ENCODE assay signal across 13 mouse cellular contexts in the genomic region with DNA sequence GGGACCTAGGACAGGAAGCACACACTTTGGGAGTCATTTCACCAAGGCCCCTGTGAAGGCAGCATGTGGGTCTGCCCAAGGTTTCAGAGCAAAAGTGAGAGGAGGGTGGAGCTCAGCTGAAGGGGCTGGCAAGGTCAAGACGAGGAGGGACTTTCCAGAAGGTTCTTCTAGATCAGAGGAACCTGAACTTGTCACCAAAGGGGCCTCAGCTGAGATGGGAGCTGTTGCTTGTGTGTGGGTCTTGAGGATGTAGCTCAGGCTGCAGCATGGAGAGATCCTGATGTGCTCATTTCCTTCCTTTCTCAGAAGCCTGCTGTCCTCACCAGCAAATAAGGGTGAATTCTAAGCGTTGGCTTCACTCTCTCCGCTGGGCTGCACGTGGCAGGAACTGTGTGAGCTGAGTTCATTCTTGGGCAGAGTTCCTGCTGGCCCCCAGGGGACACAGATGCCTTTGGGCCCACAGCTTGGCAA. TPM values are rescaled to one million over a fixed set of nuclear protein-coding genes. Genes with fewer than 3 reads are reported as not detected.
DNase-seq lines count a peak whose midpoint lies in the region; ATAC-seq lines count a peak whose summit lies in the region.
"Had no signal": no experiment of that assay in that cellular context is flagged by ENCODE, and none has a peak within 500 bp of the region (broad histone marks: within the 10 kb centered on the region; RNA-seq: fewer than 3 reads in every experiment).

No protein-coding gene starts in this region.

- H3K36me3 ChIP-seq in kidney, embryonic 14.5 days (ENCODE audit: control insufficient read depth, insufficient read depth, low read length) = no peaks in the 10 kb centered on the region
- H3K36me3 ChIP-seq in midbrain, embryonic 15.5 days (replicated peaks) = no peaks in the 10 kb centered on the region
- H3K36me3 ChIP-seq: hindbrain, embryonic 15.5 days; limb, embryonic 13.5 days; midbrain, embryonic 13.5 days had no signal

- H3K4me1 ChIP-seq in kidney, embryonic 14.5 days (ENCODE audit: control insufficient read depth, insufficient read depth, low read length) = peaks cover 20% of the 10 kb centered on the region; the same call in 1 of the 2 replicates
- peaks cover 8% of the 10 kb centered on the region for H3K4me1 ChIP-seq in midbrain, embryonic 15.5 days

- DNase-seq in kidney, adult 8-10 months = no peak
- DNase-seq in adrenal gland, postnatal 14 days = peak; percentile 70
- peak; percentile 54 for DNase-seq in lung, postnatal 36 days
- no peak for DNase-seq in gastrocnemius, postnatal 4 days (ENCODE audit: low spot score in 2 of 2)
- DNase-seq: cerebellum, postnatal 25 days; thymus, postnatal 14 days had no signal

- 0 out of 2 replicates have a peak overlapping the region, but pooled peaks have one; percentile 30 for H3K27ac ChIP-seq in kidney, embryonic 14.5 days (ENCODE audit: low read depth, low read length)
- no peak overlapping the region for H3K27ac ChIP-seq in midbrain, embryonic 15.5 days
- H3K27ac ChIP-seq: hindbrain, embryonic 15.5 days; limb, embryonic 13.5 days; midbrain, embryonic 13.5 days had no signal

- H3K9me3 ChIP-seq in kidney, embryonic 14.5 days (ENCODE audit: control insufficient read depth, low read length) = no peaks in the 10 kb centered on the region
- H3K9me3 ChIP-seq in midbrain, embryonic 15.5 days = no peaks in the 10 kb centered on the region
- H3K9me3 ChIP-seq: hindbrain, embryonic 15.5 days; limb, embryonic 13.5 days; midbrain, embryonic 13.5 days had no signal

- no peak overlapping the region for H3K4me3 ChIP-seq in kidney, embryonic 14.5 days (ENCODE audit: low read length)
- H3K4me3 ChIP-seq in midbrain, embryonic 15.5 days = no peak overlapping the region
- H3K4me3 ChIP-seq: erythroblast, embryonic 14.5 days; hindbrain, embryonic 15.5 days; limb, embryonic 13.5 days; midbrain, embryonic 13.5 days had no signal

- no peak overlapping the region for H3K4me2 ChIP-seq in kidney, embryonic 14.5 days (replicated peaks; ENCODE audit: low read depth, low read length)
- no peak overlapping the region for H3K4me2 ChIP-seq in midbrain, embryonic 15.5 days
- H3K4me2 ChIP-seq: hindbrain, embryonic 15.5 days; limb, embryonic 13.5 days; midbrain, embryonic 13.5 days had no signal

- ATAC-seq in kidney, embryonic 14.5 days (ENCODE audit: low FRiP score, low TSS enrichment) = no peak
- peak; percentile 71 for ATAC-seq in CD4-positive, CD25-positive, alpha-beta regulatory T cell, adult 4 months
- no peak for ATAC-seq in midbrain, embryonic 15.5 days (replicated peaks)
- ATAC-seq: midbrain, embryonic 13.5 days had no signal

- H3K27me3 ChIP-seq in kidney, embryonic 14.5 days (ENCODE audit: control insufficient read depth, insufficient read depth, low read length) = no peaks in the 10 kb centered on the region
- no peaks in the 10 kb centered on the region for H3K27me3 ChIP-seq in midbrain, embryonic 15.5 days (replicated peaks)
- H3K27me3 ChIP-seq: hindbrain, embryonic 15.5 days; limb, embryonic 13.5 days; midbrain, embryonic 13.5 days had no signal

- 50% methylated on average over 4 of the region's 4 CpGs for WGBS in kidney, embryonic 14.5 days
- WGBS in midbrain, embryonic 15.5 days = 85% methylated on average over 4 of the region's 4 CpGs

- H3K9ac ChIP-seq in kidney, embryonic 14.5 days (ENCODE audit: low read depth, low read length) = no peak overlapping the region
- no peak overlapping the region for H3K9ac ChIP-seq in midbrain, embryonic 15.5 days
- H3K9ac ChIP-seq: hindbrain, embryonic 15.5 days; limb, embryonic 13.5 days; midbrain, embryonic 13.5 days had no signal

RNA-seq across cellular contexts. Expression of gene Spocd1, which starts 19.8 kb away (rescaled TPM):
- polyA plus RNA-seq in kidney, embryonic 14.5 days (2014; fragmentation: Nextera tagmentation; extraction: Ambion mirVana) = not detected in 2 replicates
- polyA plus RNA-seq in CD4-positive, CD25-positive, alpha-beta regulatory T cell, adult 4 months (2017; shearing (Covaris generic)) = not detected
- 0.19 and 0.30 TPM in 2 replicates for total RNA-seq in adrenal gland, postnatal 14 days (2021)
- not detected for total RNA-seq in gastrocnemius, postnatal 4 days (2021)
- polyA plus RNA-seq in midbrain, embryonic 15.5 days (2015; fragmentation: Nextera tagmentation; extraction: Ambion mirVana) = not detected in 2 replicates
- polyA plus RNA-seq: erythroblast, embryonic 14.5 days; midbrain, embryonic 13.5 days had no signal

Comparison
In these comparisons a context has a peak if more than half of its experiments do, and no peak if none do; other contexts are left out.
1. DNase-seq: peak in adrenal gland, postnatal 14 days (single experiment) and lung, postnatal 36 days (single experiment); none in kidney, adult 8-10 months (0 of 2) and gastrocnemius, postnatal 4 days (0 of 2).